Mouse (Mus musculus): ENCODE data around the gene Vwa5b1. TPM values are rescaled to one million over a fixed set of nuclear protein-coding genes. Genes with fewer than 3 reads are reported as not detected.
A peak's percentile ranks its signal among the peaks of the same experiment; 100 is the strongest.

The Vwa5b1 gene
- polyA plus RNA-seq, 1 experiment from 2014 or later: 0.48 TPM

DNA sequence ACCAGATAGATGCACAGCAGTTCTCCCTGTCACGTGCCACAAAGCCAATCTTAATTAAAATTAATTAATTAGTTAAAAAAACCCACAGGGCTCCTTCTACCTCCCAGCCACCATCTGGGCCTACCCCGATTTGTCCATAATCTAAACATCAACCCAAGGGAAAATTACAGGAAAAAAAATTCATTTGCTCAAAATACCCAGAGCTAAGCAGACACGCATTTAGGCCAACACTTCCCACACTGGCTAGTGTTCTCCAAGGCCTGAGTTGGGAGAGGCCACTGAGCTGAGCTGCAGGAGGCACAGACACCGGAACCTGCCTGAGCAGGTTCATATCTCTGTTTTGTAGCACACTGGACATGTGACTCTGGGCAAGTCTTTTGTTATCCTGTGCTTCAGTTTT, 86.7 kb downstream of the Vwa5b1 start:
- no peak for ATAC-seq (ENCODE audit: insufficient read depth, low FRiP score, low TSS enrichment)
- 81% methylated on average over 4 of the region's 4 CpGs for WGBS

DNA sequence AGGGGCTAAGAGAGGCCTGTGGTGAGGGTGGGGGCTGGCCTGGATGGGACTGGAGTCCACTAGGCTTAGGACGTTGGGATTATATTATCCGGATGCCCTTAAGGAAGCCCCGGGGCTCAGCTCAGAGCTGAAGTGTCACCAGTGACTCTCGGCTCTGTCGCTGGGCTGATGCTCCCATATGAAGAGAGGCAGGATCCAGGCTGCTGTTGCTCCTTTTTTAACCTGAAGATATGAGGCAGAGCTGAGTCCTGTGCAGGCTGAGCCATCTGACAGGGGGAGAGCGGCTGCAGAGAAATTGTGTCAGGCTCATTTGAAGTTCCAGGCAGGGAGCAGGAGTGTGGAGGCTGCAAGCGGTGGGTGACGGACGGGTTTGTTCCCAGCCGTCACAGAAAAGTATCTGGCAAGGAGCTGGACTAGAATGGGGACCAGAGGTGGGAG, 87.5 kb downstream of the Vwa5b1 start:
- no peak overlapping the region for H3K9ac ChIP-seq (ENCODE audit: low read length)
- 18% methylated on average over 10 of the region's 10 CpGs for WGBS
- no peaks in the 10 kb centered on the region for H3K36me3 ChIP-seq (ENCODE audit: control insufficient read depth, insufficient read depth, low read length)
- H3K4me2 ChIP-seq (ENCODE audit: low read depth): no peak overlapping the region
- no peak overlapping the region for H3K4me3 ChIP-seq (ENCODE audit: low read depth, low read length)
- H3K4me1 ChIP-seq (ENCODE audit: control insufficient read depth, insufficient read depth, low read length): 0 out of 2 replicates have a peak, but pooled peaks cover 5% of the 10 kb centered on the region
- H3K27me3 ChIP-seq (ENCODE audit: control insufficient read depth, insufficient read depth, low read length): no peaks in the 10 kb centered on the region
- ATAC-seq (ENCODE audit: insufficient read depth, low FRiP score, low TSS enrichment) (no peak), DNase-seq (ENCODE audit: low spot score) (no peak)
- no peak overlapping the region for H3K27ac ChIP-seq (ENCODE audit: low read depth, low read length)
- H3K9me3 ChIP-seq (ENCODE audit: control insufficient read depth, low read length): no peaks in the 10 kb centered on the region

More for the DNA sequence above, 86.7 kb downstream of the Vwa5b1 start:
- H3K36me3 ChIP-seq (ENCODE audit: control insufficient read depth, insufficient read depth, low read length): no peaks in the 10 kb centered on the region
- H3K27ac ChIP-seq (ENCODE audit: low read depth, low read length): no peak overlapping the region
- H3K4me1 ChIP-seq (ENCODE audit: control insufficient read depth, insufficient read depth, low read length): 0 out of 2 replicates have a peak, but pooled peaks cover 5% of the 10 kb centered on the region
- H3K4me2 ChIP-seq (ENCODE audit: low read depth): no peak overlapping the region
- no peak for DNase-seq (ENCODE audit: low spot score)
- no peaks in the 10 kb centered on the region for H3K27me3 ChIP-seq (ENCODE audit: control insufficient read depth, insufficient read depth, low read length)
- no peak overlapping the region for H3K9ac ChIP-seq (ENCODE audit: low read length)
- no peak overlapping the region for H3K4me3 ChIP-seq (ENCODE audit: low read depth, low read length)
- H3K9me3 ChIP-seq (ENCODE audit: control insufficient read depth, low read length): no peaks in the 10 kb centered on the region

DNA sequence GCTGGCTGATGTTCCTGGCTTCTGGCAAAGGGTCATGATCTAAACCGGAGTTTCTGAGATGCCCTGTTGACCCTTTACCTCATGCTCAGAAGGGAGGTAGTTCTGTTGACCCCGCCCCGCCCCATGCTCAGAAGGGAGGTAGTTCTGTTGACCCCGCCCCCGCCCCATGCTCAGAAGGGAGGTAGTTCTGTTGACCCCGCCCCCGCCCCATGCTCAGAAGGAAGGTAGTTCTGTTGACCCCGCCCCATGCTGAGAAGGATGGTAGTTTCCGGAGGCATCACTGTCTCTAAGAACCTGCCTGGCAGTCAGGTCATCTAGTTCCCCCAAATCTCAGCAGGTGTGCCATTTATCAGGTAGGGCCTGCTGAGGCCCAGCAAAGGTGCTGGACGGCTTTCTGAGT, 88.1 kb downstream of the Vwa5b1 start:
- DNase-seq (ENCODE audit: low spot score) (no peak), ATAC-seq (ENCODE audit: insufficient read depth, low FRiP score, low TSS enrichment) (no peak)
- no peak overlapping the region for H3K4me3 ChIP-seq (ENCODE audit: low read depth, low read length)
- H3K9me3 ChIP-seq (ENCODE audit: control insufficient read depth, low read length): no peaks in the 10 kb centered on the region
- H3K4me1 ChIP-seq (ENCODE audit: control insufficient read depth, insufficient read depth, low read length): 0 out of 2 replicates have a peak, but pooled peaks cover 5% of the 10 kb centered on the region
- no peak overlapping the region for H3K9ac ChIP-seq (ENCODE audit: low read length)
- H3K4me2 ChIP-seq (ENCODE audit: low read depth): no peak overlapping the region
- H3K27ac ChIP-seq (ENCODE audit: low read depth, low read length): no peak overlapping the region
- H3K27me3 ChIP-seq (ENCODE audit: control insufficient read depth, insufficient read depth, low read length): no peaks in the 10 kb centered on the region
- no peaks in the 10 kb centered on the region for H3K36me3 ChIP-seq (ENCODE audit: control insufficient read depth, insufficient read depth, low read length)
- WGBS: 26% methylated on average over 10 of the region's 10 CpGs

DNA sequence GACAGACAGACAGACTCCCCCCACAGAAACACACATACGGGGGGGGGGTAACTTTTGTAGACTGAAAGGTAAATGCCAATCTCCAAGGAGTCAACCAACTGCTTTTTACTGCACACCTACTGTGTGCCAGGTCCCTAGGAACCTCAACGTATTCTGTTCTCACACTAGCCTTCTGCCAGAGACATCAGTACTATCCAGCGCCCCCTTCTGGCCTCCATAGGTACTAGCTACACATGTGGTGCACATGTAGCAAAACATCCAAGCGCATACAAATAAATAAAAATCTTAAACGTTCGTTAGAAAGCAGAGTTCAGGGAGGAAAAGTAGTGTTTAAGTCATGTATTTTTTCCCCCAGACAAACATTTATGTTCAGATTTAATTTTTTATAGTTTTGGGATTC, 88.6 kb downstream of the Vwa5b1 start:
- DNase-seq (ENCODE audit: low spot score): no peak
- no peak overlapping the region for H3K4me3 ChIP-seq (ENCODE audit: low read depth, low read length)
- no peak overlapping the region for H3K27ac ChIP-seq (ENCODE audit: low read depth, low read length)
- no peak overlapping the region for H3K9ac ChIP-seq (ENCODE audit: low read length)
- no peaks in the 10 kb centered on the region for H3K9me3 ChIP-seq (ENCODE audit: control insufficient read depth, low read length)
- no peaks in the 10 kb centered on the region for H3K27me3 ChIP-seq (ENCODE audit: control insufficient read depth, insufficient read depth, low read length)
- no peaks in the 10 kb centered on the region for H3K36me3 ChIP-seq (ENCODE audit: control insufficient read depth, insufficient read depth, low read length)
- no peak overlapping the region for H3K4me2 ChIP-seq (ENCODE audit: low read depth)
- no peak for ATAC-seq (ENCODE audit: insufficient read depth, low FRiP score, low TSS enrichment)
- 0 out of 2 replicates have a peak, but pooled peaks cover 5% of the 10 kb centered on the region for H3K4me1 ChIP-seq (ENCODE audit: control insufficient read depth, insufficient read depth, low read length)
- WGBS: 65% methylated on average over 6 of the region's 6 CpGs

DNA sequence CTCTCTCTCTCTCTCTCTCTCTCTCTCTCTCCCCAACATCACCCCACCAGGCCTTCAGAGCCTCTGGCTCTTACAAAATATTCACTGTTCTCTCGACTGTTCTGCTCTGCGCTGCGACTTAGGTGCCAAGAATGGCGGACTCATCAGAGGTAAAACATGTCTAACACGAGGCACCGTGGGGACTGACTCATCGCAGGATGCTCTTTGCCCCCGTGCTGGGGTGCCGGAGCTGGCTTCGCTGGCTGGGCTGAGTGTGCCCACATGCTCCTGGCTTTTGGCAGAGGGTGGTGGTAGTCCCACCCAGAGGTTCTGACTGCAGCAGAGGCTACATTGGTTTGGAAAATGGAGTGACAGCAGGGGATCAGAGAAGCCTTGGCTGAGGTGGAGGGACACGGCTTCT, 89.4 kb downstream of the Vwa5b1 start:
- DNase-seq (ENCODE audit: low spot score) (no peak), ATAC-seq (ENCODE audit: insufficient read depth, low FRiP score, low TSS enrichment) (no peak)
- no peak overlapping the region for H3K27ac ChIP-seq (ENCODE audit: low read depth, low read length)
- no peaks in the 10 kb centered on the region for H3K9me3 ChIP-seq (ENCODE audit: control insufficient read depth, low read length)
- no peak overlapping the region for H3K4me3 ChIP-seq (ENCODE audit: low read depth, low read length)
- no peaks in the 10 kb centered on the region for H3K36me3 ChIP-seq (ENCODE audit: control insufficient read depth, insufficient read depth, low read length)
- no peaks in the 10 kb centered on the region for H3K27me3 ChIP-seq (ENCODE audit: control insufficient read depth, insufficient read depth, low read length)
- WGBS: 82% methylated on average over 11 of the region's 11 CpGs
- H3K4me1 ChIP-seq (ENCODE audit: control insufficient read depth, insufficient read depth, low read length): 0 out of 2 replicates have a peak, but pooled peaks cover 5% of the 10 kb centered on the region
- H3K9ac ChIP-seq (ENCODE audit: low read length): no peak overlapping the region
- no peak overlapping the region for H3K4me2 ChIP-seq (ENCODE audit: low read depth)

DNA sequence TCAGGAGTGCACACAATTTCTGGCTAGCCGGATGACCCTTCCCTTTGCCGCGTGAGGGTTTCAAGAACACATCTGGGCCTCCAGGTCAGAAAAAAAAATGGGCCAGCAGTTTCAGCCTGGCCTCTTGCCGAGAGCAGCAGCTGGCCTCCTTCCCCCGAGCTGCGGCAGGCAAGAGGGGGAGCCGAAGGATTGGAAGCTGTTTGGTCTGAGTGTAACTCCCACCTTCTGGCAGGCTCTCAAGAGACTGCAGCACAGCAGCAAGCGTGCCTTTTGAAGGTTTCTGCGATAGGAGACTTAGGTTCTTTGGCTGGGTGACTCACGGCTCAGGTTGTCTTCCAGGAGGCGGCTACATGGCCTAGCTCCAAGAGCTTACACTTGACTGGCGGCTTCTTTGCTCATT, 92.5 kb downstream of the Vwa5b1 start:
- H3K9me3 ChIP-seq (ENCODE audit: control insufficient read depth, low read length): no peaks in the 10 kb centered on the region
- no peaks in the 10 kb centered on the region for H3K27me3 ChIP-seq (ENCODE audit: control insufficient read depth, insufficient read depth, low read length)
- no peak overlapping the region for H3K4me2 ChIP-seq (ENCODE audit: low read depth)
- DNase-seq (ENCODE audit: low spot score) (no peak), ATAC-seq (ENCODE audit: insufficient read depth, low FRiP score, low TSS enrichment) (no peak)
- H3K9ac ChIP-seq (ENCODE audit: low read length): no peak overlapping the region
- H3K36me3 ChIP-seq (ENCODE audit: control insufficient read depth, insufficient read depth, low read length): no peaks in the 10 kb centered on the region
- H3K4me1 ChIP-seq (ENCODE audit: control insufficient read depth, insufficient read depth, low read length): 0 out of 2 replicates have a peak, but pooled peaks cover 5% of the 10 kb centered on the region
- H3K4me3 ChIP-seq (ENCODE audit: low read depth, low read length): no peak overlapping the region
- H3K27ac ChIP-seq (ENCODE audit: low read depth, low read length): no peak overlapping the region
- 61% methylated on average over 12 of the region's 12 CpGs for WGBS

DNA sequence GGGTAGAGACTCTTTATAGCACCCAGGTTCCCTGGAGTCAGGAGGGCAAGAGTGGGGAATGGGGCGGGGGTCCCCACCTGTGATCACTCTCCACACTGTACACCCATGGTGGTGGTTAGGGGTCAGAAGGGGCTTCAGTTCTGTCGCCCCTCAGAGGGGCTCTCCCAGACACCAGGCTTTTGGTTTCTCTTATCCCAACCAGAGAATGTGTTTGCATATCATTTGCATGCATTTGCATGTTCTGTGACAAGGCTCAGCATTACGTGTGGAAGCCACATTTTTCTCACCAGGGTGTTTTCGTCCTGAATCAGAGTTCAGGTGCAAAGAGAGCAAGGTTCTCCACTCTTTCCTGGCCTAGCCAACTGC, 97.6 kb downstream of the Vwa5b1 start:
- Histone ChIP-seq H3K27me3 (ENCODE audit: control insufficient read depth, insufficient read depth, low read length) (no peaks in the 10 kb centered on the region), H3K9ac (ENCODE audit: low read length) (no peak overlapping the region), H3K27ac (ENCODE audit: low read depth, low read length) (no peak overlapping the region), H3K4me3 (ENCODE audit: low read depth, low read length) (no peak overlapping the region), H3K4me1 (ENCODE audit: control insufficient read depth, insufficient read depth, low read length) (peaks cover 8% of the 10 kb centered on the region; the same call in 1 of the 2 replicates), H3K36me3 (ENCODE audit: control insufficient read depth, insufficient read depth, low read length) (no peaks in the 10 kb centered on the region), H3K9me3 (ENCODE audit: control insufficient read depth, low read length) (no peaks in the 10 kb centered on the region), H3K4me2 (ENCODE audit: low read depth) (no peak overlapping the region)
- 49% methylated on average over 4 of the region's 4 CpGs for WGBS
- ATAC-seq (ENCODE audit: insufficient read depth, low FRiP score, low TSS enrichment) (no peak), DNase-seq (ENCODE audit: low spot score) (no peak)

DNA sequence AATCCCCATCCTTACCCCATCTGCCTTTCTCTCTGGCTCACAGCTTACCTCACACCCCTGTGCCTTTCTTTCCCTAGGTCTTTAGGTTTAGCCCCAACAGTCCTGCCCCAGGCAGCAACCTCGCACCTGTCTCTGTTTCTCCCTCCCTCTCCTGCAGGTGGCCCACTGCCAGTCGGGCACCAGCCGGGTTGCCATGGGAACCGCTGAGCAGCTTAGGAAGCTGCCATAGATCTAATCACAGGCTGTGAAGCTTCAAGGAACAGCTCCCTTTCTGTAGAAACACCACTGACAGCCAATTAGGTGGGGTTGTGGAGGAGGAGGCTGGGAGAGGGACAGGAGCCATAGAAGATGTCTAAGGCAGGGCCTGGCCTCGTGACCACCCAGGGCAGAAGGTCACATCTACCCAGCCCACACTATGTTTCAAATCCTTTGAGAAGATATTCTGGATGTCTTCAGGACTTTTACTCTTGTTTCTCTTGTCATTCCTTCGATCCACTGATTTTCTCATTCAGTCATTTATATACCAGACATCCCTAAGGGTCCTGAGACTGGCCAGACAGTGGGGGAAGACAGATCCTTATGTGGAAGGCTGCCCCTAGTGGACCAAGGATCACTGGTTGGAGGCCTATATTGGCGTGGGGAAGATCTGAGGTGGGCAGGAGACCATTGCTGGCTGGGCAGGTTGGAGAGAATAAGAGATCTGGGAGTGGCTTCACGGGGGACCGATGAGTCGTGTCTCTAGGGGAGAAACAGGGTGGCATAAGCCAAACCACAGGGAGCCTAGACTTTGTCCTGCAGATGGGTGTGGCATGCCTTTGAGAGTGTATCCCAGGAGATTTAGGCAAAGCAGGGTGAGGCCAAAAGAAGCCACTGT, 98.2 kb downstream of the Vwa5b1 start:
- Histone ChIP-seq H3K36me3 (ENCODE audit: control insufficient read depth, insufficient read depth, low read length) (no peaks in the 10 kb centered on the region), H3K4me2 (ENCODE audit: low read depth) (no peak overlapping the region), H3K4me1 (ENCODE audit: control insufficient read depth, insufficient read depth, low read length) (peaks cover 8% of the 10 kb centered on the region; the same call in 1 of the 2 replicates), H3K27ac (ENCODE audit: low read depth, low read length) (no peak overlapping the region), H3K9ac (ENCODE audit: low read length) (no peak overlapping the region), H3K4me3 (ENCODE audit: low read depth, low read length) (no peak overlapping the region), H3K27me3 (ENCODE audit: control insufficient read depth, insufficient read depth, low read length) (no peaks in the 10 kb centered on the region), H3K9me3 (ENCODE audit: control insufficient read depth, low read length) (no peaks in the 10 kb centered on the region)
- WGBS: 37% methylated on average over 10 of the region's 10 CpGs
- DNase-seq (ENCODE audit: low spot score) (no peak), ATAC-seq (ENCODE audit: insufficient read depth, low FRiP score, low TSS enrichment) (peak; percentile 20; the same call in 1 of the 2 replicates)

DNA sequence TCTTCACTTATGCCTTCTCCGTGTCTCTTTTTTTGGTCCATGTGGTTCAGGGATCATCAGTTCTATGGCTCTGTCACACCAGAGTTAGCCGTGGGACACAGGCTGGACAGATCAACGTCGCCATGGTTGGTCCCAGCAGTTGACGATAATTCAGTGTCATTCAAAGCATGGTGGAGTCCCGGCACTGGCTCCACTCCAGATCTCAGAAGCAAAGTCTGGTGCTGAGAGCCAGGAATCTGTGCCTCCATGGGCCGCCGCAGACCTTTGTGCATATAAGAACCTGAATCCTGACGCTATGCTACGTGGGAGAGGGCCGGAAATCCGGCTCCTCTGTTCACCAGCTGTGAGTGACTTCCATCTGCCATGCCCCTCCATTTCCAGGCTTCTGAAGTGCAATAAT, 100.1 kb downstream of the Vwa5b1 start:
- no peak overlapping the region for H3K9ac ChIP-seq (ENCODE audit: low read length)
- H3K27me3 ChIP-seq (ENCODE audit: control insufficient read depth, insufficient read depth, low read length): no peaks in the 10 kb centered on the region
- H3K9me3 ChIP-seq (ENCODE audit: control insufficient read depth, low read length): no peaks in the 10 kb centered on the region
- H3K4me2 ChIP-seq (ENCODE audit: low read depth): no peak overlapping the region
- H3K4me1 ChIP-seq (ENCODE audit: control insufficient read depth, insufficient read depth, low read length): peaks cover 8% of the 10 kb centered on the region; the same call in 1 of the 2 replicates
- ATAC-seq (ENCODE audit: insufficient read depth, low FRiP score, low TSS enrichment) (no peak), DNase-seq (ENCODE audit: low spot score) (no peak)
- H3K4me3 ChIP-seq (ENCODE audit: low read depth, low read length): no peak overlapping the region
- 91% methylated on average over 12 of the region's 12 CpGs for WGBS
- H3K27ac ChIP-seq (ENCODE audit: low read depth, low read length): no peak overlapping the region
- H3K36me3 ChIP-seq (ENCODE audit: control insufficient read depth, insufficient read depth, low read length): no peaks in the 10 kb centered on the region

Measured in neural tube, embryonic 11.5 days (tissue).